Mouse (Mus musculus): ENCODE measurements at regions not wholly inside any gene's neighbourhood (a gene's known extent, or its start where the extent isn't known, plus 50 kb on each side); places are given as distances from the start of the nearest gene placed in this dataset.

GRCm38 (mm10) chr12:29279631-29280080 is 248.5 kb upstream of the Myt1l start:
- in situ Hi-C loops (cut with MboI, MseI), result loop anchor here (10.0 kb wide), 1 partner anchor 1365 kb away; no protein-coding TSS in a partner anchor

GRCm38 (mm10) chr12:29280081-29280788 is 247.9 kb upstream of the Myt1l start:
- in situ Hi-C loops (cut with MboI, MseI), result no loop called here

GRCm38 (mm10) chr12:29280861-29281630 is 247.1 kb upstream of the Myt1l start:
- in situ Hi-C loops (cut with MboI, MseI), result no loop called here

- in situ Hi-C loops (cut with MboI, MseI), result no loop called here
These were observed 239.4 kb upstream of the Myt1l start for GRCm38 (mm10) chr12:29288801-29289200.

- in situ Hi-C loops (cut with MboI, MseI), result no loop called here
These were observed 237.4 kb upstream of the Myt1l start for GRCm38 (mm10) chr12:29290591-29291351.

- in situ Hi-C loops (cut with MboI, MseI), result no loop called here
These were observed 230.2 kb upstream of the Myt1l start for GRCm38 (mm10) chr12:29297984-29298383.

- in situ Hi-C loops (cut with MboI, MseI), result no loop called here
These were observed 212.5 kb upstream of the Myt1l start for GRCm38 (mm10) chr12:29315636-29316035.

- in situ Hi-C loops (cut with MboI, MseI), result no loop called here
These were observed 206.7 kb upstream of the Myt1l start for GRCm38 (mm10) chr12:29321468-29321867.

- in situ Hi-C loops (cut with MboI, MseI), result no loop called here
These were observed 204.7 kb upstream of the Myt1l start for GRCm38 (mm10) chr12:29323534-29323933.

- in situ Hi-C loops (cut with MboI, MseI), result no loop called here
These were observed 192.2 kb upstream of the Myt1l start for GRCm38 (mm10) chr12:29335839-29336469.

GRCm38 (mm10) chr12:29337336-29337735 is 190.8 kb upstream of the Myt1l start:
- in situ Hi-C loops (cut with MboI, MseI), result no loop called here

GRCm38 (mm10) chr12:29341388-29341995 is 186.7 kb upstream of the Myt1l start:
- in situ Hi-C loops (cut with MboI, MseI), result no loop called here

- in situ Hi-C loops (cut with MboI, MseI), result no loop called here
These were observed 184.9 kb upstream of the Myt1l start for GRCm38 (mm10) chr12:29343147-29343852.

GRCm38 (mm10) chr12:29348698-29349097 is 179.5 kb upstream of the Myt1l start:
- in situ Hi-C loops (cut with MboI, MseI), result no loop called here

- in situ Hi-C loops (cut with MboI, MseI), result no loop called here
These were observed 178.9 kb upstream of the Myt1l start for GRCm38 (mm10) chr12:29349146-29349850.

GRCm38 (mm10) chr12:29353777-29354496 is 174.2 kb upstream of the Myt1l start:
- in situ Hi-C loops (cut with MboI, MseI), result no loop called here

- in situ Hi-C loops (cut with MboI, MseI), result no loop called here
These were observed 173.4 kb upstream of the Myt1l start for GRCm38 (mm10) chr12:29354816-29355215.

GRCm38 (mm10) chr12:29356681-29357397 is 171.3 kb upstream of the Myt1l start:
- in situ Hi-C loops (cut with MboI, MseI), result no loop called here

GRCm38 (mm10) chr12:29361236-29361635 is 166.9 kb upstream of the Myt1l start:
- in situ Hi-C loops (cut with MboI, MseI), result no loop called here
